Comparison of ENCODE assay signal across 15 mouse cellular contexts in genomic region chr9:84900643-84901042, GRCm38 (mm10).
DNase-seq lines count a peak whose midpoint lies in the region; TF ChIP-seq lines count a peak whose summit lies in the region.
"Had no signal": no experiment of that assay in that cellular context is flagged by ENCODE, and none has a peak within 500 bp of the region (broad histone marks: within the 10 kb centered on the region; RNA-seq: fewer than 3 reads in every experiment).

No protein-coding gene starts in this region.

- no peak for TF ChIP-seq CTCF in left cerebral cortex, adult 2 months (IDR thresholded peaks at IDR 0.05)

- no peak overlapping the region for H3K4me3 ChIP-seq in left cerebral cortex, adult 2 months
- H3K4me3 ChIP-seq: forebrain, embryonic 13.5 days; heart, embryonic 10.5 days; hindbrain, embryonic 10.5 days; myocyte had no signal

- H3K27ac ChIP-seq in left cerebral cortex, adult 2 months = no peak overlapping the region
- H3K27ac ChIP-seq: forebrain, embryonic 13.5 days; heart, embryonic 10.5 days; hindbrain, embryonic 10.5 days had no signal

- intact Hi-C loops in left cerebral cortex, postnatal 4 days (cut with DNase I) = no loop called here
- intact Hi-C loops in left cerebral cortex, adult 2 months (cut with DNase I) = no loop called here

- peak; percentile 2 to 3 for DNase-seq in cerebellum, postnatal 36 days
- no peak for DNase-seq in cerebellum, adult 11-12 months
- DNase-seq in left cerebral cortex, postnatal 4 days = peak; percentile 31
- DNase-seq in left cerebral cortex, adult 2 months (ENCODE audit: extremely low spot score in 1 of 2, low spot score in 2 of 2) = no peak
- DNase-seq in right cerebral cortex, postnatal 10 days (ENCODE audit: low spot score in 2 of 2) = peak; percentile 21 to 23
- no peak for DNase-seq in right cerebral cortex, adult 18-20 months
- no peak for DNase-seq in urinary bladder, adult 18-20 months (ENCODE audit: low spot score in 2 of 2)
- DNase-seq in spleen, postnatal 36 days (ENCODE audit: low spot score in 2 of 2) = no peak
- DNase-seq: gastrocnemius, postnatal 10 days; kidney, adult 11 months; retina, postnatal 1 day had no signal

Comparison
In these comparisons a context has a peak if more than half of its experiments do, and no peak if none do; other contexts are left out.
1. DNase-seq: peak in cerebellum, postnatal 36 days (2 of 2), left cerebral cortex, postnatal 4 days (single experiment) and right cerebral cortex, postnatal 10 days (2 of 2); none in cerebellum, adult 11-12 months (single experiment), left cerebral cortex, adult 2 months (0 of 2), right cerebral cortex, adult 18-20 months (single experiment), urinary bladder, adult 18-20 months (0 of 2) and spleen, postnatal 36 days (0 of 2).